Mouse (Mus musculus): ENCODE data around the gene Tas1r2.

The Tas1r2 gene

GRCm38 (mm10) chr4:139653238-139653637 lies at the start of gene Tas1r2:
TSS of gene Tas1r2 (plus strand) at chr4:139653538.
- no peak for DNase-seq (ENCODE audit: low spot score in 2 of 2)

DNA sequence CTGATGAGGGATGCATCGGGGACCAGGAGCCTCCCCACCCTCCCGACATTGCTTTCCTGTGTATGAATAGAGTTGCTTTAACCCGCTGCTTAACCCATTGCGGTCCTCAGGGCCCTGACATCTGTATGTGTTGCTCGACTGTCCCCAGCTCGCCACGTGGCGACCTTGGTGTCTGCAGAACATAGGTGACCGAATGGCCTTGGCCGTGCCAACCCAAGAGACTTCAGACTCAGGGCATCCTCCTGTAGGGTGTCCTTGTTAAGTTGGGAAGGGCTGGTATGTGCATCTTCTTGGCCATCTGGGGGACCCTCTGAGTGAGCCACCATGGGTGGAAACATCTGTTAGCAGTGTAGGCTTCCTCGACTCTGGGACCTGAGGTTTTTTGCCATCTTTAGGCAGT lies 48.1 kb upstream of the Tas1r2 start:
- DNase-seq (ENCODE audit: low spot score in 2 of 2) = no peak

- DNase-seq (ENCODE audit: low spot score in 2 of 2) = no peak
Observed at GRCm38 (mm10) chr4:139606732-139607131, 46.6 kb upstream of the Tas1r2 start.

- no peak for DNase-seq (ENCODE audit: low spot score in 2 of 2)
Observed at GRCm38 (mm10) chr4:139608975-139609374, 44.4 kb upstream of the Tas1r2 start.

DNA sequence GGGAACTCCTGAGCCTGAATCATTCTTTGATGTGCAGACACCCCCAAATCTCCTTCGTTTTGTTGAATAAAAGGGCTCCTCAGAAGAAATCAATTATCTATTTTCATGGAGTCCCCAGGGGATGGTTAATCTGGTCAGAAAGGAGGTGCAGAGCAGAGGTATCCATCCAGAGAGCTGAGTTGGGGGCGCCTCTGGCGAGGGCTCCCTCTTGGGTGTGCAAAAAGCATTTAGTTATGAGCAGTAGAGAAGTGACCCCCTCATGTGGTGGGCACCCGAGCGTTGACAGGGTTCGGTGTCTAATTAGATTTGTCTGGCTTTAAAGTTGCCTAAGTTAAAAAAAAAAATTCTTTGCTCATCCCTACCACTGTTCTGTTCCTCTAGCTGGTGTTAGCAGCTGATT lies 42.4 kb upstream of the Tas1r2 start:
- DNase-seq (ENCODE audit: low spot score in 2 of 2) = no peak

GRCm38 (mm10) chr4:139611542-139611953 lies 41.8 kb upstream of the Tas1r2 start:
- DNase-seq (ENCODE audit: low spot score in 2 of 2) = peak; percentile 73 to 91

DNA sequence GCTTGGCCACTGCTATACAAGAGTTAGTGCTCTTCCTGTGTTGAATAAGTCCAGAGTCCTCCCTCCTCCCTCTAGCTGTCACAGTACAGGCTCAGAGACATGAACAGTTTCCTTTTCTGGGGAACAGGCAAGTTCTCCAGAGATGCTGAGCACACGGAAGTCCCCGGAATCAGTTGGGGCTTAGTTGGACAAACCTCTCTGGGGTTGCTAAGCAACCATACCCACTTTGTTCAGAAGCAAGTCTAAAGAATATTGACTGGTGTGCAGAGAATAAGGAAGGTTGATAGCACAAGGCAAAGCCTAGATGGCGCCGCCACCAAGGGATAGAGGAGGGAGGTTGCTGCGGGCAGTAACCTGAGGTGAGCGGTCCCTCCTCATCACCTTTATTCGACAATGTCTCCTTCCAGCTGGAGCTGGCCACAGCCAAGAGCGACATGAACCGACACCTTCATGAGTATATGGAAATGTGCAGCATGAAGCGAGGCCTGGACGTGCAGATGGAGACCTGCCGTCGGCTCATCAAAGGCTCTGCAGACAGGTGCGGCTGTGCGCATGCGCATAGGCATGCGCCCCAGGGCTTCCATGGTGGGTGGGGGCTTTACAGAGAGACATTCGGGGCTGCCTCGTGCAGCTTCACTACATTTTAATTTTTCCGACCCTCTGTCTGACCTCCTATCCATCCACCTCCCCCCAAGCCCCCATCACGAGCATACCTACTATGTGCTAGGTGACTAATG lies 38.6 kb upstream of the Tas1r2 start:
- DNase-seq (ENCODE audit: low spot score in 2 of 2) = no peak

DNA sequence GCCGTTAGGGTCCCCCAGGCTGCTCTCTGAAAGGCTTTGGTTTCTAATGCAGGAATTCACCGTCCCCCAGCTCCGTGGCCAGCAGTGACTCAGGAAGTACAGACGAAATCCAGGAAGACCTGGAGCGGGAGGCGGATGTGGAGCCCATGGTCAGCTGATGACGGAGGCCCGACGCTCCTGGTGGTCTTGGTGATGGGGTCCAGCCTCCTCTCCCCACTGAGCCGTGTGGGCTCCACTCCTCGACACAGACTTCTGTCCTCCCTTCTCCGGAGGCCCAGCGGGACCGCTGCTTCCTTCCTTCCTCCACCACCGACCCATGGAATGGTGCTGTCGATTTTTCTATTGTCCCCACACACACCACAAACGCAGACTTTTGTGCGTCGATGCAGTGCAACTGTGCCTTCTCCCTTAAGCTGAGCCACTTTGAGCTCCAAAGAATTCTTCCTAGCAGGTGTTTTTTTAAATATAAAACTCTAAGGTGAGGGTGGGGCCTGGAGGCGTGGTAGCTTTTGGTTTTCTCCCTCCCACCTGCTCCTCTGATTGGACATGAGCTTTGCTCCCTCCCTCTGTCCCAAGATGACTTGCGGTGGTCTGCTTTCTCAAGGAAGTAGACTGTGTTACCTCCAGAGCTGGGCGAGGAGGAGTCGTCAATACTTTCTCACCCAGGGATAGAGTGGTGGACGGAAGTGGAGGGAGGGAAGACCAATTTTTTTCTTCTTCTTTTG lies 36.9 kb upstream of the Tas1r2 start:
- DNase-seq (ENCODE audit: low spot score in 2 of 2) = peak; percentile 68 to 79

GRCm38 (mm10) chr4:139617001-139617364 lies 36.4 kb upstream of the Tas1r2 start:
- DNase-seq (ENCODE audit: low spot score in 2 of 2) = no peak

- no peak for DNase-seq (ENCODE audit: low spot score in 2 of 2)
Observed at GRCm38 (mm10) chr4:139619765-139620164, 33.6 kb upstream of the Tas1r2 start.

DNA sequence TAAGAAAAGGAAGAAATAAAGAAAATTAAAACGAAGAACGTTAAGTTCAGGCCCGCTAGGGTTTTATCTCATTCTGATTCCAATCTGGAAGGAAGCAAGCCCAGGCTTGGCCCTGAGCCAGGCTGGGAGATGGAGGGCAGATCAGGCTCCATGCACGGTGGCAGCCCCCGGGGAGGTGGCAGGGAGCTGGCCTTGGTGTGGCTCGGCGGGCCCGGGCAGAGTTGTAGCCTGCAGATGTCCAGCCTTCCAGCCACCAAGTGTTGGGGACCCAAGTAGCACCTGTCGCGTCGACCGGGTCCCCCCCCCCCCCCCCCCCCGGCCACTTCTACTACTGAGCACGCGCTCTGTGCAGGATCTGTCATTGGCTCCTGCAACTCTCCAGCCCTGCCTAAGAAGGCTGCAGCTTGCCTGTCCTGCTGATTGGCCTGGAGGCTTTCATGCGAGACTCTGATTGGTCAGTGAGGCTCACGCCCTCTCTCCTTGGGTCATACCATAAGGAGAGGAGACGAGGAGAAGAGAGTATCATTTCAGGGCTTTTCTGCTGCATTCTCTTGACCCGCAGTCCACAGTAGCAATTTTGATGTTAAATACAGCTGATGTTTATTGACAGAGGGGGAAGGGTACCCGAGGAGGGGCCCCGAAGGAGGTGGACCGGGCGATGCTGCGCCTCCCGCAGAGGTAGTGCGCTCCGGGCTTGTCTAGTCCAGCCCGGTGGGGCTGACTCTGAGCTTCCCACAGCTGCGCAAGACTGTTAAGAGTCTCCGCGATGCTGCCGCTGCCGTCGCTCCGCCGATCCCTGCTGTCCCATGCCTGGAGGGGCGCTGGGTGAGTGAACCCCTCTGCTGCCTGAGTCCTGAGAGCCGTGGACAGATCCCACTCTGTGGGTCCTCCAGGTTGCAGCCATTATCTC lies 30.7 kb upstream of the Tas1r2 start, which contains the start of gene Aldh4a1:
Gene Aldh4a1 (plus strand): TSS at position 494 of the 910 bp plus-strand sequence.
- DNase-seq (ENCODE audit: low spot score in 2 of 2) = peak; percentile 84 to 90

- no peak for DNase-seq (ENCODE audit: low spot score in 2 of 2)
Observed at GRCm38 (mm10) chr4:139623434-139624115, 29.8 kb upstream of the Tas1r2 start.

GRCm38 (mm10) chr4:139624116-139624489 lies 29.2 kb upstream of the Tas1r2 start:
- no peak for DNase-seq (ENCODE audit: low spot score in 2 of 2)

DNA sequence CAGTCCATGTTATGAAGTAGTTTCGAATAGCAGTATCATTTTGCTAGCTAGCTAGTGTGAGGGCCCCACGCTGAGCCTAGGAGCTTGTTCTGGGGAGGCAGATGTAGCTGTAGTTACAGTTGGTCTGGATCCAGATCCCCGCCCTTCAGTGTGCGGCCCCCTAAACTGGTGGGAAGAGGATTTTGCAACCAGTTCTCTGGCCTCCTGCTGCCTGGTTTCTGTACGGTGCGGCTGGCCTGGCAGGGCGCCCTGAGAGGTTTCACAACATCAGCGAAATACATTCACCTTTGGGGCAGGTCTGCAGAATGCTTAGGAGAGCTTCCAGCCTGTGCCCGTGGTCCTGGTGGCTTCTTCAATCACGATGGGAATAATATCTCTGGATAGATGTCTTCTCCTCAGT lies 28.6 kb upstream of the Tas1r2 start:
- no peak for DNase-seq (ENCODE audit: low spot score in 2 of 2)

DNA sequence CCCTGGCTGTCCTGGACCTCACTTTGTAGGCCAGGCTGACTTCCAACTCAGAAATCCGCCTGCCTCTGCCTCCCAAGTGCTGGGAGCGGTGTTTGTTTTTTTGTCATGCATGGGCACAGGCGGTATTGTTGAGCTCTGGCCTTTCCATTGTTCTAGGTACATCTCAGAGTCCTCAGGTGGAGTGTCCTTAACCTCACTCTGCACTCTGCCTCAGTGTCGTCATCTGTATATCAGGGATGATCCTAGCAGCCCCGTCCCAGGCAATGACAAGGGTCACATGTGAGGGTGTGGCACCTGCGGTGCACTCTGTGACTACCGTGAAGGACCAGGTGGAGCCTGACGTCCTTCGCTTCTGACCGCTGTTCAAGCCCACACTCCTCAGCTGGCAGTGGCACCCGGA lies 26.0 kb upstream of the Tas1r2 start:
- DNase-seq (ENCODE audit: low spot score in 2 of 2) = no peak

- no peak for DNase-seq (ENCODE audit: low spot score in 2 of 2)
Observed at GRCm38 (mm10) chr4:139630171-139630570, 23.2 kb upstream of the Tas1r2 start.

DNA sequence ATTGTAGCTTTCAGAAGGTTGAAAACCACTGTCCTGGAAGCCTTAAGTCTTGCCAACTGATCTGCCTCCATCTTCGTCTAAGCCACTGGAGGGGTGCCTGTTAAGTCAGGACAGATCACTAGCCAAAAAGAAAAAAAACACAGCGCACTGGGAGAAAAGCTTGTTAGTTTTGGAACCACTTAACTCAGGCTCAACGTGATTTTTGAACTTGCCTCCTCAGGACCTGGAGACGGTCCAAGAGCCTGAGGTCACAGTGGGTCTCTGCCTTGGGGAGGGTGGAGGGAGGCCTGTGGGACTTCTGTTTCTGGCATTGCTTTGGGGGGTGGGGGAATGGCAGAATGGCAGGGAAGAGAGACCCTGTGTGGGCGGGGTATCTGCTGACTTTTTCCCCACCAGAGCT lies 22.2 kb upstream of the Tas1r2 start:
- no peak for DNase-seq (ENCODE audit: low spot score in 2 of 2)

DNA sequence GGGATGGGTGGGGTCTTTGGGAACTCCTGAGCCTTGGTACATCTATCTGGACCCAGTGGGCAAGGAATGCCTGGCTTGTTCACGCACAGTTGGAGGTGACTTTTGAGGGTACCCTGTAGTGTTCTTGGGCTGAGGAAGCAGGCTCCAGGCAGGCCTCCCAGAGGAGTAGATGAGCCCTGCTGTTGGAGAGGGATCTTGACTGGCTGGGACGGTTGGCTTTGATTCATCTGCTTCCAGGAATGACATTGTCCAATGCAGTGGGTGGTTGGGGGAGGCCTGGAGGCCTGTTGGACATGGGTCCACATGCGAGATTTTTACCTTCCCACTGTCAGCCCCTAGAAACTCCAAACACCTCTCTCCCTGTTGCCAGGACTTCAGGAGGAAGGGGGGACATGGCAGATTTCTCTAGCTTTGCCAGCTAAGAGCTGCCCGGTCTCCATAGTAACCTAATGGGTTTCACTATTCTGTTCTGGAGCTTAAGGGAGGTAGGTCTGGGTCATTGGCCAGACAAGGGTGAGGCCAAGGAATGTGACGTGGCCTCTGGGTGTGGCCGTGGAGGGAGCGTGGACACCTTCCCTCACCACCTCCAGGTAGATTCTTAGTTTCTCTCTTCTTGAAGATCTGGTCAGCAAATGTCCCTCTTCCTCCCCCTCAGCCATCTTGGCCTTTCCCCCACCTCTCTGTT lies 21.6 kb upstream of the Tas1r2 start:
- no peak for DNase-seq (ENCODE audit: low spot score in 2 of 2)

DNA sequence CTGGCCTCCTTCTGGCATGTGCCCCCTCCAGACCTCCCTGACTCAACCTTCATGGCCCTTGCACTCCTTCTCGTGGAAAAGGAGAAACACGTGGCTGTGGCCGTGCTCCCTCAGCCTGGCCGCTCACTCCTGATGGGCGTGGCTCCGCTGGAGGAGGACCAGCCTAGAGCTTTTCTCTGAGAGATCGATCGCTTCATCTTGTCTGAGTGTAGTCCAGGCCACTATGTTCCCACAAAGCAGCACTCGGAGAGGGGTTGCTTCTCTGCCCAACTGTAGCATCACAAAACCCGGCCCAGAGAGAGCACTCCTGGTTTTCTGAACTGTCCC lies 21.1 kb upstream of the Tas1r2 start:
- no peak for DNase-seq (ENCODE audit: low spot score in 2 of 2)

- DNase-seq (ENCODE audit: low spot score in 2 of 2) = peak; percentile 54 to 88
Observed at GRCm38 (mm10) chr4:139636373-139636772, 17.0 kb upstream of the Tas1r2 start.

DNA sequence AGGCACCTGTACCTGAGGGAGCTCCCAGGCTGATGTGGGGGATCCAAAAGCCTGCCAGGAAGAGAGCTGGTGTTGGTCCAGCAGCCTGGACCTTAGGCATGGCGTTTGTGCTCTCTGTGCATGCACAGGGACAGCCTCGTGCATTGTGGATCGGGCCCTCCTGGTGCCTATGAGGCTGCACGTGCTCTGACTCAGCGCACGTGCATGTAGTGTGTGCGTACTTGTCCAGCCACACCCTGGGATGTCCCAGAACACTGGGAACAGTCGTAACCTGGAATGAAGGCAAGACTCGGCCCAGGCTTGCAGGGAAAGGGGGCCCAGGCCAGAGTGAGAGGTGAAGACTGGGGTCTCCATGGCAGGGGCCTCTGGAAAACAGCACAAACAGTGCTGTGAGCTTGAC lies 15.5 kb upstream of the Tas1r2 start:
- no peak for DNase-seq (ENCODE audit: low spot score in 2 of 2)

All from spleen, postnatal 4 days (tissue).